Mouse (Mus musculus) kidney, postnatal 0 days (tissue): ENCODE data around the gene Adgrv1. TPM values are rescaled to one million over a fixed set of nuclear protein-coding genes. Genes with fewer than 3 reads are reported as not detected.
A peak's percentile ranks its signal among the peaks of the same experiment; 100 is the strongest.

Experiments used
- ATAC-seq: fragments of 200-750 bp; cut with Nextera tagmentation; replicated peaks from 2 replicates; pipeline ENCODE4 v1.8.0; 2017; ENCODE audit warnings: low read depth, moderate number of reproducible peaks, moderate TSS enrichment, moderate library complexity; ENCODE audit not compliant: low FRiP score
- DNase-seq: peaks from one replicate; pipeline ENCODE4 v3.0.0-alpha.2; 2016; ENCODE audit warnings: low spot score
- H3K27ac ChIP-seq: fragments of 300-500 bp; sonication (generic); 2 replicates; pipeline ENCODE4 v1.5.1; 2014; ENCODE audit warnings: mild to moderate bottlenecking
- H3K27me3 ChIP-seq: fragments of 300-500 bp; sonication (generic); 2 replicates; pipeline ENCODE4 v1.6.1; 2014; ENCODE audit warnings: low read length, mixed read lengths; ENCODE audit not compliant: insufficient read depth
- H3K36me3 ChIP-seq: fragments of 300-500 bp; sonication (generic); 2 replicates; pipeline ENCODE4 v1.6.1; 2014; ENCODE audit warnings: low read length, mixed read lengths; ENCODE audit not compliant: insufficient read depth
- H3K4me1 ChIP-seq: fragments of 300-500 bp; sonication (generic); replicated peaks from 2 replicates; pipeline ENCODE4 v1.6.1; 2014; ENCODE audit warnings: antibody characterized with exemption, low read length, mixed read lengths; ENCODE audit not compliant: insufficient read depth
- H3K4me2 ChIP-seq: fragments of 300-500 bp; sonication (generic); 2 replicates; pipeline ENCODE4 v1.6.1; 2014; ENCODE audit warnings: mild to moderate bottlenecking, low read length, moderate library complexity, mixed read lengths
- H3K4me3 ChIP-seq: fragments of 300-500 bp; sonication (generic); replicated peaks from 2 replicates; pipeline ENCODE4 v1.5.1; 2014; ENCODE audit warnings: low read depth, low read length
- H3K9ac ChIP-seq: fragments of 300-500 bp; sonication (generic); 2 replicates; pipeline ENCODE4 v1.6.1; 2014; ENCODE audit warnings: low read depth, low read length
- H3K9me3 ChIP-seq: fragments of 300-500 bp; sonication (generic); replicated peaks from 2 replicates; pipeline ENCODE4 v1.6.1; 2016; ENCODE audit warnings: low read length, inconsistent platforms, mixed read lengths
- CTCF ChIP-seq: IDR thresholded peaks from 2 replicates; pipeline ENCODE4 v1.5.1; 2016; ENCODE audit warnings: antibody characterized with exemption, low read depth, mild to moderate bottlenecking, moderate library complexity
- WGBS: fragments of 180-500 bp; shearing (Covaris S2); extraction: QIAGEN DNeasy Blood & Tissue Kit; methylation state at CpG from one replicate; pipeline ENCODE4 v1.1.7; 2014; 5-methylcytosine and 5-hydroxymethylcytosine counted together
- polyA plus RNA-seq: library from polyadenylated mRNA; unstranded; fragments of >200 nt; fragmentation: Nextera tagmentation; extraction: Ambion mirVana; gene quantifications from 2 replicates; pipeline ENCODE4 v1.2.1, GENCODE M21; 2015

The Adgrv1 gene
- polyA plus RNA-seq, 1 experiment from 2014 or later, result 2.7 TPM

GRCm38 (mm10) chr13:81171115-81171514 is 461.8 kb downstream of the Adgrv1 start:
- Histone ChIP-seq H3K27ac (no peak overlapping the region), H3K9ac (no peak overlapping the region), H3K9me3 (no peaks in the 10 kb centered on the region), H3K27me3 (no peaks in the 10 kb centered on the region), H3K4me1 (no peaks in the 10 kb centered on the region), H3K36me3 (no peaks in the 10 kb centered on the region), H3K4me2 (no peak overlapping the region), H3K4me3 (no peak overlapping the region)
- ATAC-seq (no peak), DNase-seq (no peak)
- TF ChIP-seq CTCF, result no peak
- WGBS, result 78% methylated on average over 3 of the region's 3 CpGs

GRCm38 (mm10) chr13:81167450-81167849 is 465.5 kb downstream of the Adgrv1 start:
- ATAC-seq, result no peak
- no peak for DNase-seq
- no peaks in the 10 kb centered on the region for H3K36me3 ChIP-seq
- TF ChIP-seq CTCF, result no peak
- no peaks in the 10 kb centered on the region for H3K4me1 ChIP-seq
- no peaks in the 10 kb centered on the region for H3K9me3 ChIP-seq
- no peak overlapping the region for H3K27ac ChIP-seq
- H3K4me2 ChIP-seq, result no peak overlapping the region
- no peak overlapping the region for H3K4me3 ChIP-seq
- H3K27me3 ChIP-seq, result no peaks in the 10 kb centered on the region
- 67% methylated on average over 6 of the region's 6 CpGs for WGBS
- no peak overlapping the region for H3K9ac ChIP-seq

- DNase-seq (peak; percentile 15), ATAC-seq (no peak)
Measured at GRCm38 (mm10) chr13:81159808-81160207, 473.1 kb downstream of the Adgrv1 start.

GRCm38 (mm10) chr13:81155322-81155721 is 477.6 kb downstream of the Adgrv1 start:
- TF ChIP-seq CTCF, result peak; percentile 85
- Histone ChIP-seq H3K36me3 (no peaks in the 10 kb centered on the region), H3K9me3 (no peaks in the 10 kb centered on the region), H3K27ac (no peak overlapping the region), H3K4me1 (no peaks in the 10 kb centered on the region), H3K9ac (no peak overlapping the region), H3K4me3 (no peak overlapping the region), H3K4me2 (no peak overlapping the region), H3K27me3 (no peaks in the 10 kb centered on the region)
- ATAC-seq (peak; percentile 82), DNase-seq (peak; percentile 76)

More at GRCm38 (mm10) chr13:81159808-81160207, 473.1 kb downstream of the Adgrv1 start:
- no peak for TF ChIP-seq CTCF
- Histone ChIP-seq H3K27me3 (no peaks in the 10 kb centered on the region), H3K4me1 (no peaks in the 10 kb centered on the region), H3K4me3 (no peak overlapping the region), H3K4me2 (no peak overlapping the region), H3K9ac (no peak overlapping the region), H3K36me3 (no peaks in the 10 kb centered on the region), H3K9me3 (no peaks in the 10 kb centered on the region), H3K27ac (no peak overlapping the region)
- 49% methylated on average over 2 of the region's 2 CpGs for WGBS

GRCm38 (mm10) chr13:81144434-81144833 is 488.5 kb downstream of the Adgrv1 start:
- Histone ChIP-seq H3K36me3 (no peaks in the 10 kb centered on the region), H3K9ac (no peak overlapping the region), H3K27me3 (no peaks in the 10 kb centered on the region), H3K9me3 (no peaks in the 10 kb centered on the region), H3K27ac (no peak overlapping the region), H3K4me1 (no peaks in the 10 kb centered on the region), H3K4me3 (no peak overlapping the region), H3K4me2 (no peak overlapping the region)
- no peak for ATAC-seq
- DNase-seq, result no peak
- no peak for TF ChIP-seq CTCF
- 73% methylated on average over 1 of the region's 1 CpGs for WGBS

GRCm38 (mm10) chr13:81142268-81142884 is 490.6 kb downstream of the Adgrv1 start:
- H3K27ac ChIP-seq, result no peak overlapping the region
- no peaks in the 10 kb centered on the region for H3K4me1 ChIP-seq
- ATAC-seq, result no peak
- no peaks in the 10 kb centered on the region for H3K36me3 ChIP-seq
- no peak for DNase-seq
- H3K9me3 ChIP-seq, result no peaks in the 10 kb centered on the region
- no peak for TF ChIP-seq CTCF
- H3K27me3 ChIP-seq, result no peaks in the 10 kb centered on the region
- no peak overlapping the region for H3K4me3 ChIP-seq
- no peak overlapping the region for H3K4me2 ChIP-seq
- WGBS, result 60% methylated on average over 6 of the region's 6 CpGs
- no peak overlapping the region for H3K9ac ChIP-seq
